Mouse (Mus musculus) CD8-positive naive resting alpha-beta T cell, adult 2 months (primary cell): ENCODE data around the gene Fut1.

Source experiments
- DNase-seq, 2 experiments: peaks; one replicate each; pipeline ENCODE4 v3.0.0; 2022; ENCODE audit warnings: low read depth in 2 of 2, low spot score in 2 of 2

Gene Fut1

GRCm38 (mm10) chr7:45617042-45617695 is at the start of gene Fut1:
TSS of gene Fut1 (plus strand) at chr7:45617289.
- DNase-seq = no peak

GRCm38 (mm10) chr7:45567780-45568516 is 49.1 kb upstream of the Fut1 start:
- peak; percentile 54 to 73 for DNase-seq

DNA sequence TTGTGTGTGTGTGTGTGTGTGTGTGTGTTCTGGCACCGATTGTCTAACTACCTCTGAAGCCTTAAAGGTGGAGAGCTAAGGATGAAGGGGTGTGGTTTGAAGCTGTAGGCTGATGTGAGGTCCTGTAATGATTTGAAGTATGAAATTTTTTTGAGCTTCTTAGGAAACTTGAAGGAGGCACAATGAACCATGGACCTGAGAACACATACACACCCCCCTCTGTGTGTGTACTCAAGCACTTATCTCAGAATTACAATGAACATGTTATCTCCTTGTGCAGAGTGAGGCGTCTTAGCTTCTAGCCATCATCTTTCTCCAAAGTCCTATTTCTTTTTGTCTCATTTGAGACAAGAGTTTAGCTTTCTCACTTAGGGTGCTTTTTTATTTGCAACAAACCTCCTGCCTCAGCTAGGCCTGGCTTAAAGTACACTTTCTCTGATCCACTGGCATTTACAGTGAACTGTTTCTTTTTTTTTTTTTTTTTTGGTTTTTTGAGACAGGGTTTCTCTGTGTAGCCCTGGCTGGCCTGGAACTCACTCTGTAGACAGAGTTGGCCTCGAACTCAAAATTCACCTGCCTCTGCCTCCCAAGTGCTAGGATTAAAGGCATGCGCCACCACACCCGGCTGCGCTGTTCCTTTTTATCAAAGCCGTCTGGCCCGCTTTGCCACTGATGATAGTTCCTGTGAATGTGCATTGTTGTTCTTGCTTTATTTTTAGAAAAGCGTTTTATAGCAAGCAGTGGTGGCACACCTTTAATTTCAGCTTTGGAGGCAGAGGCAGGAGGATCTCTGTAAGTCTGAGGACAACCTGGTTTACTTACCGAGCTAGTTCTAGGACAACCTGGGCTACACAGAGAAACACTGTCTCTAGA is 48.3 kb upstream of the Fut1 start:
- DNase-seq = no peak

DNA sequence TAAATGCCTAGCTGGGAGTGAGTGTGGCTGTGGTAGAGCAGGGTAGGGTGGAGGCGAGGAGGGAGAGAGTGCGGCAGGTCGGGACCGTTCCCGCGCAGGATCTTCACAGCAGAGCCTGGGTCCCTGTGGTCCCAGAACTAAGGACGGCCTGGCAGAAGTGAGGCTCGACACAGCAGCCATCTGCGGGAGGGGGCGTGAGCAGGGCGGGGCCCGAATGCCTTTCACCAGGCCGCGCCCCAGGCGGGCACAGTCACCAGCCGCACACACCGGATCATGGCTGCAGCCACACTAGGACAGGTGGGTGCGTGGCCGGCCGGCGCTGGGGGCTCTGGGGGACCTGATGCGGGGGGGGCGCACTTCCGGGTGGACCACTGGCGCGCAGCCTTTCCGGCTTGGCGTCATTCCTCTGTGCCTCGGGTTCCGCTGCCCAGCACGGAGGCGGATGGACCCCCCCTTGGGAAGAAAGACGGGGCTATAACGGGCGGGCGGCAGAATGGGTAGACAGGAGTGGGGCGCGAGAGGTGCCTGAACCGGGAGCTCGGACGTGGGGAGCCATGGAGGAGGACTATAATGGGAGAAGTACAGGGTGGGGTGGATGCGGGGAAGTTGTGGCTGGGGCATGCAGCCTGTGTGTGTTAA is 46.9 kb upstream of the Fut1 start, which contains the start of gene Bcat2:
TSS of gene Bcat2 (plus strand) at position 51 of the 639 bp plus-strand sequence.
- peak; percentile 39 to 58 for DNase-seq

- no peak for DNase-seq
Observed at GRCm38 (mm10) chr7:45571966-45572365, 45.1 kb upstream of the Fut1 start.

- no peak for DNase-seq
Observed at GRCm38 (mm10) chr7:45573954-45574353, 43.1 kb upstream of the Fut1 start.

GRCm38 (mm10) chr7:45574472-45575379 is 42.4 kb upstream of the Fut1 start:
- no peak for DNase-seq

GRCm38 (mm10) chr7:45585923-45586322 is 31.2 kb upstream of the Fut1 start:
- no peak for DNase-seq

GRCm38 (mm10) chr7:45587631-45588592 is 29.2 kb upstream of the Fut1 start:
- DNase-seq = no peak

DNA sequence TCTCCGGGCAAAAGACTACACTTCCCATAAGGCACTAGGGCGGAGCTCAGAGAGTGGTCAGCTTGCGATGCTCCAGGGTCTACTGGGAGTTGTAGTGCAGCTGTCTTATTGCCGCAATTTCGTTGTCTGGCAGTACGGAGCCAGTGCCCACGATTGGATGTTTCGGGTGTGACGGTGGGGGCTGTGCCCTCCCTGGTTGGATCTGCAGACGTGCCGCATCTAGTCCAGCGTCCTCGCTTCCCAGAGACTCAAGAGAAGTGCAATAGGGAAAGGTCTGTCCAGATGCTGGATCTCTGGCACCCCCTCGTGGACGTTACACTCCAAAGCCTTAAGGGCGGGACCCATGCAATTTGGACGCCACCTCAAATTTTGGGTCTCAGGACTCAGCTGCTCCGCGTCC is 27.9 kb upstream of the Fut1 start:
- peak; percentile 49 to 73 for DNase-seq

DNA sequence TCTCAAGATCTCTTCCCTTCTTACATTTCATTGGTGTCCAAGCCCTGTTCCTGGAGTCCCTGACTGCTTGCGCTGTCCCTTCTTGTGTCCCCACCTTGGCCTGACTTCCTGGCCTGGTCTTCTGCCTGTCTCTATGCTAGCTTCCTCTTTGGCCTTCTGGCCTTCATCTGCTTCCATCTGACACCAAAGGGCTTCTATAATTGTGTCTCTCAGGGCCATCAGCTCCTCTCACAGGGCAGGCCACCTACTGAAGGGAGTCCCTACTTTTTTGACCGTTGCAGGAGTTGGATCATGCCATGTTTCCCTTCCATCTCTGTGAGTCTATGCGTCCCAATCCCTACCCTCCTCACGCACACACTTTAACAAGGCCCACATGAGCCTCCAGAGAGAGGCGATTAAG is 27.2 kb upstream of the Fut1 start:
- no peak for DNase-seq

GRCm38 (mm10) chr7:45590874-45591273 is 26.2 kb upstream of the Fut1 start:
- no peak for DNase-seq

- DNase-seq = no peak
Observed at GRCm38 (mm10) chr7:45591880-45592279, 25.2 kb upstream of the Fut1 start.

DNA sequence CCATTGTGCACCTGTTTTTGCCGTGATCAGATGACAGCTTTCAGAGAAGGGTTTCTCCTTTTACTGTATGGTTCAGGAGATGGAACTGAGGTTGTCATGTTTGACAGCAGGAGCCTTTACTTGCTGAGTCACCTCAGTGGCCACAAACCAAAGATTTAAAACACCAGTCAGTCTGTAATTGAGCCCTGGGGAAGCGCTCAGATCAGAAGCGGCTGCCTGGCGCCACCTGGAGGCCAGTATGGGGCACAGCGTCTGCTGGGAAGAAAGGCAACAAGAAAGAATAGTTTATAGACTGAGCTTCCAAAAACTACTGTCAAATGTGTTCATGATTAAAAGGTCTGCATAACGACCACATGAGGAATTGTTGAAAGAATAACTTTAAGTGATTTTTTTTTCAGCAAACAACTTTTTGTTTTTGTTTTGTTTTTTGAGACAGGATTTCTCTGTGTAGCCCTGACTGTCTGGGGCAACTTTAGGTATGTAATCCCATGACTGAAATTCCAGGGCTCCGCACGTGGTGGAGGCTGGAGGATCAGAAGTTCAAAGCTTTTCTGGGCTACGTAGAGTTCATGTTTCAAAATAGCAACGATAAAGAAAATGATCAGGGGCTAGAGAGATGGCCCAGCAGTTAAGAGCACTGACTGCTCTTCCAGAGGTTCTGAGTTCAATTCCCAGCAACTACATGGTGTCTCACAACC is 23.8 kb upstream of the Fut1 start:
- DNase-seq = peak; percentile 52 to 67

- DNase-seq = no peak
Observed at GRCm38 (mm10) chr7:45595176-45595575, 21.9 kb upstream of the Fut1 start.

DNA sequence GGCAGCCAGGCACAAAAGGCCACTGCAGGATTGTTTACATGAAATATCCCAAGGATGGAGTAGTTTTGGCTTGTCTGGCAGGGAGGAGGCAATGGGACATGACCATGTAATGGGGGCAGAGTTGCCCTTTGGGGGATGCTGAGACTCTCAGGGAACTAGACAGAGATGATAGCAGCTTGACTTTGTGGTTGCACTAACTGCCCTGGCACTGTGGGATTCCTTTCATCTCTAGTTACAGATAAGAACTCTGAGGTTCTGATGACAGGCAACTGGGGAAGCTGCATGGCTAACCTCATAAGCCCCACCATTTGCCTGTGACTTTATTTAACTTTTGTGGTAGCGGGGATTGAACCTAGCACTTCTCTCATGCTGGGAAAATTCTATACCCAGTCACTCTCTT is 21.0 kb upstream of the Fut1 start:
- no peak for DNase-seq

DNA sequence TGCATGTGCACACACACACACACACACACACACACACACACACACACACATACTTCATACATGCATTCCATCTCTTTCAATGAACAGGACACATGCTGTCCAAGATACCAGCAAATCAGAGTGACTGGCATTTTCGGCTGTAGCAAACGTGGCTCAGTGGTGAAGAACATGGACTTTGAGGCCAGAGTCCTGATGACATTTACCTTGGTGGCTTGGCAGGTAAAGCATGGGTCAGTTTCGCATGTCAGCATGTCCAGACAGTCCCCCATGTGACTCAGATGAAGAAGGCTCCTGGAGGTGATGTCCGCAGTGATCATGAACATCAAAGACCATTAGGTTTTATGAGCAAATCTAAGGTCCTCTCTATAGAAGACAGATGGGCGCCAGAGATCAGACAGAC is 20.1 kb upstream of the Fut1 start:
- no peak for DNase-seq

DNA sequence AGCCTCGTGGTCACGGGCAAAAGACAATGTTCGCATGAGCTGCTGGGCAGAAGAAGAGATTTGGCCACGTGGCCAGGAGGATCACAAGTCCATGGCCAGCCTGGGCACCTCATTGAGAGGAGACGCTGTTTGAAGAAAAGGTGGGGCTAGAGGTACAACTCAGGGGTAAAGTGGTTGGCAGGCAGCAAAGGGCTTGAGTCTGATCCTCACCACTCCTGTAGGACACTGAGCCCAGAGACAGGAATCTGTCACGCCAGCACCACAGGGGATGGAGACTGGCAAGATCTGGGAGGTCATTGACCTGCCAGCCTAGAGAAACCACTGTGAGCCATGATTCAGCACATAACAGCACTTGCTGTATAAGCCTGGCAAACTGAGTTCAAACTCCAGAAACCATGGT is 19.6 kb upstream of the Fut1 start:
- DNase-seq = no peak
